Mouse (Mus musculus): ENCODE measurements around the gene Prss27.
A peak's percentile ranks its signal among the peaks of the same experiment; 100 is the strongest.

Prss27 gene

GRCm38 (mm10) chr17:24037844-24038243, at the start of gene Prss27:
Gene Prss27 (plus strand): TSS chr17:24038144.
- DNase-seq (ENCODE audit: low read depth, low spot score) = no peak

GRCm38 (mm10) chr17:23989802-23990201, 48.1 kb upstream of the Prss27 start:
- no peak for DNase-seq (ENCODE audit: low read depth, low spot score)

GRCm38 (mm10) chr17:23992789-23993553, 45.0 kb upstream of the Prss27 start:
- no peak for DNase-seq (ENCODE audit: low read depth, low spot score)

GRCm38 (mm10) chr17:23993559-23994428, 44.1 kb upstream of the Prss27 start:
- peak; percentile 83 for DNase-seq (ENCODE audit: low read depth, low spot score)

- DNase-seq (ENCODE audit: low read depth, low spot score) = no peak
Observed at GRCm38 (mm10) chr17:23994667-23995066, 43.3 kb upstream of the Prss27 start.

GRCm38 (mm10) chr17:23995421-23995820, 42.5 kb upstream of the Prss27 start:
- DNase-seq (ENCODE audit: low read depth, low spot score) = no peak

GRCm38 (mm10) chr17:23997901-23998300, 40.0 kb upstream of the Prss27 start, which contains the start of gene Prss22:
Gene Prss22 (minus strand): TSS chr17:23998100.
- no peak for DNase-seq (ENCODE audit: low read depth, low spot score)

GRCm38 (mm10) chr17:23998383-23998782, 39.6 kb upstream of the Prss27 start:
- DNase-seq (ENCODE audit: low read depth, low spot score) = no peak

- DNase-seq (ENCODE audit: low read depth, low spot score) = peak; percentile 62
Observed at GRCm38 (mm10) chr17:24000404-24000803, 37.5 kb upstream of the Prss27 start.

GRCm38 (mm10) chr17:24004071-24004665, 33.8 kb upstream of the Prss27 start:
- DNase-seq (ENCODE audit: low read depth, low spot score) = no peak

- no peak for DNase-seq (ENCODE audit: low read depth, low spot score)
Observed at GRCm38 (mm10) chr17:24005049-24005448, 32.9 kb upstream of the Prss27 start.

- no peak for DNase-seq (ENCODE audit: low read depth, low spot score)
Observed at GRCm38 (mm10) chr17:24006930-24007329, 31.0 kb upstream of the Prss27 start.

GRCm38 (mm10) chr17:24007391-24007790, 30.6 kb upstream of the Prss27 start:
- no peak for DNase-seq (ENCODE audit: low read depth, low spot score)

- no peak for DNase-seq (ENCODE audit: low read depth, low spot score)
Observed at GRCm38 (mm10) chr17:24008105-24008504, 29.8 kb upstream of the Prss27 start.

GRCm38 (mm10) chr17:24009617-24010016, 28.3 kb upstream of the Prss27 start:
- no peak for DNase-seq (ENCODE audit: low read depth, low spot score)

GRCm38 (mm10) chr17:24012921-24013320, 25.0 kb upstream of the Prss27 start:
- DNase-seq (ENCODE audit: low read depth, low spot score) = no peak

GRCm38 (mm10) chr17:24014433-24014965, 23.4 kb upstream of the Prss27 start:
- DNase-seq (ENCODE audit: low read depth, low spot score) = no peak

- DNase-seq (ENCODE audit: low read depth, low spot score) = no peak
Observed at GRCm38 (mm10) chr17:24015727-24016126, 22.2 kb upstream of the Prss27 start.

- DNase-seq (ENCODE audit: low read depth, low spot score) = no peak
Observed at GRCm38 (mm10) chr17:24020696-24021095, 17.2 kb upstream of the Prss27 start.

GRCm38 (mm10) chr17:24021375-24022199, 16.4 kb upstream of the Prss27 start:
- no peak for DNase-seq (ENCODE audit: low read depth, low spot score)

GRCm38 (mm10) chr17:24029477-24029876, 8.5 kb upstream of the Prss27 start:
- DNase-seq (ENCODE audit: low read depth, low spot score) = peak; percentile 27

All from telencephalon, adult 2 months (tissue).